Mouse (Mus musculus) urinary bladder, postnatal 25 days (tissue): ENCODE measurements around the gene Prss56.

Experiments used
- DNase-seq: peaks from one replicate; pipeline ENCODE4 v3.0.0; 2022; ENCODE audit warnings: low spot score

Gene Prss56

GRCm38 (mm10) chr1:87185526-87185925, 2.4 kb downstream of the Prss56 start:
- no peak for DNase-seq

DNA sequence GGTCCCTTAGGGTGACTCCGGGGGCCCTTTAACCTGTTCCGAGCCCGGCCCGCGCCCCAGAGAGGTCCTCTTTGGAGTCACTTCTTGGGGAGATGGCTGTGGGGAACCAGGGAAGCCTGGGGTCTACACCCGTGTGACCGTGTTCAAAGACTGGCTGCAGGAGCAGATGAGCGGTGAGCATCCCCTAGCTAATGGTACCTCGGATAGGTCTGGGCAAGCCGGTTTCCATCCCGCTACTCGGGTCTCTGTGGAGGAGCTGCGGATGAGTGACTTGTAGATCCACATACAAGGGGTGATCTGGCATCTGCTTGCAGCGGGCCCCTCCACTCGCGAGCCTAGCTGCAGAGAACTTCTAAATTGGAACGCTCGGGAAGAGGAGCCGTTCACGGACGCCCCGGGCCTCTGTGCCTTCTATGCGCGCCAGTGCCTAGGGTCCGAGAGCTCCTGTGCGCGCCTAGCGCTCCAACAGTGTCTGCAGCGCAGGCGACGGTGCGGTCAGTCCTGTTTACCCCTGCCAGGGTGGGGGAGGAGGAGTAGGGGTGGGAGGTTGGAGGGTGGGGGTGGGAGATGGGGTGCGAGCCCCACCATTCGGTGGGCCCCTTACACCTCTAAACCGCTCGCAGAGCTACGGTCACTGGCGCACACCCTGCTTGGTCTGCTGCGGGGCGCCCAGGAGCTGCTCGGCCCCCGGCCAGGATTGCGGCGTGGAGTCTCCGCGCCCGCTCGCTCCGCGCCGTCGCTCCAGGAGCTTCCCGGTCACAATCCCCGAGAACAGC, 3.3 kb downstream of the Prss56 start:
- DNase-seq, result no peak

- peak; percentile 79 for DNase-seq
These were observed 3.9 kb downstream of the Prss56 start for GRCm38 (mm10) chr1:87187037-87187355.

DNA sequence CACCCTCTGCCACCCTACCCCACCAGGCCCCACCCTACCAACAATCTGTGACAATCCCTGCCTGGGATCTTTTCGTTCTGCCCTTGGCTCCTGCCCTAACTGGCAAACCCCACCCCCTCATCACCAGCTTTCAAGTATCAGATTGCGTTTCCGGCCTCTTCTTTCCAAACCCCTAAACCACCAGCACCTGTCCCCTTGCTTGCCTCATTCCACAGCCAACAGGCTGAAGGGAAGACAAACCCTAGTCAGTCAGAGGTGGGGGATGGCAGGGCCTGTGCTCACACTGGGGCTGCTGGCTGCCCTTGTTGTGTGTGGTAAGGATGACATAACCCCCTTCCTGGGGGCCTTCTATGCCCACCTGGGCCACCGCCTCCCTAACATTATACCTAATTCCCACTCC, 7.3 kb downstream of the Prss56 start, which contains the start of gene Chrnd:
Gene Chrnd (plus strand): TSS at position 179 of the 400 bp plus-strand sequence.
- DNase-seq, result no peak

DNA sequence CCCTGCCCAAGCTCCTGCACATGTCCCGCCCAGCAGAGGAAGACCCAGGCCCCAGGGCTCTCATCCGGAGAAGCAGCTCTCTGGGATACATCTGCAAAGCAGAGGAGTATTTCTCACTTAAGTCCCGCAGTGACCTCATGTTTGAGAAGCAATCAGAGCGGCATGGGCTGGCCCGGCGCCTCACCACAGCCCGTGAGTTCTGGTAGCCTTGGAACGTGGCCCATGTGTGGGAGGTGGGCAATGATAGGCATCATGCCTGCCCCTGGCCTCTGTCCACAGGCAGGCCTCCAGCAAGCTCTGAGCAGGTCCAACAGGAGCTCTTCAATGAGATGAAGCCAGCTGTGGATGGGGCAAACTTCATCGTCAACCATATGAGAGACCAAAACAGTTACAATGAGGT, 14.2 kb downstream of the Prss56 start:
- no peak for DNase-seq

DNA sequence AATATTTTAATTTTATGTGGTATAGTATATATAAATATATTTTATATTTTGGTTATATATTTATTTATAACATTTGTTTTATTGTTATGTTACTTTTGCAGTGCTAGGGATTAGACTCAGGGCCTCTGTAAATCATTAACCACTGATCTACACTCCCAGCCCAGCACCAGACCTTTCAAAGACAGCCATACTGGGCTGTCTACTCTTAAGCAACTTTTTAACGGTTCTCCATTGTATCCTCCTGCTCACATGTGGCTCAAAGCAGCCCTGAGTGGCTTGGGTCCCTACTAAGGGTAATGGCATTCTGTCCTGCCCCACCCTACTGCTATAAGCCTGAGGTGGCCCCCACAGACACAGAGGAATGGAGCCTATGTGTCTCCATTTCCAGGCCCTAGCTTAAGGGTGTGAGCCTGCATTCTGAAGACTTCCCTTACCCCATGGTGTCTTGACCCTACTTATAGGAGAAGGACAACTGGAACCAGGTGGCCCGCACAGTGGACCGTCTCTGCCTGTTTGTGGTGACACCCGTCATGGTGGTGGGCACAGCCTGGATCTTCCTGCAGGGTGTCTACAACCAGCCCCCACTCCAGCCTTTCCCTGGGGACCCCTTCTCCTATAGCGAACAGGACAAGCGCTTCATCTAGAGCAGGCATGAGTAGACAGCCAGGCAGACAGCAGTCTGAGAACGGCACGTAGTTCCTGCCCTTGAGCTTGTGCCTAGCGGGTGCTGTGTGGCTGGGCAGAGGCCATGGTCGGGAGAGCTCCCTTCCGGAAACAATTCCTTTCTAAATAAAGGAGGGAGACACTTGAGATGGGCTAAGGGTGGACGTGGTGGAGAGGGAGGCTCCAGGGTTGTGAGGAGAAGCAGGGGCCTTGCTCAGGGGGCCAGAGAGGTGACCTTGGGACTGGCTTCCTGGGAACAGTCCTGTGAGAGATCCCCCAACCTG, 15.3 kb downstream of the Prss56 start:
- DNase-seq, result no peak

GRCm38 (mm10) chr1:87200811-87201210, 17.7 kb downstream of the Prss56 start:
- DNase-seq, result no peak

DNA sequence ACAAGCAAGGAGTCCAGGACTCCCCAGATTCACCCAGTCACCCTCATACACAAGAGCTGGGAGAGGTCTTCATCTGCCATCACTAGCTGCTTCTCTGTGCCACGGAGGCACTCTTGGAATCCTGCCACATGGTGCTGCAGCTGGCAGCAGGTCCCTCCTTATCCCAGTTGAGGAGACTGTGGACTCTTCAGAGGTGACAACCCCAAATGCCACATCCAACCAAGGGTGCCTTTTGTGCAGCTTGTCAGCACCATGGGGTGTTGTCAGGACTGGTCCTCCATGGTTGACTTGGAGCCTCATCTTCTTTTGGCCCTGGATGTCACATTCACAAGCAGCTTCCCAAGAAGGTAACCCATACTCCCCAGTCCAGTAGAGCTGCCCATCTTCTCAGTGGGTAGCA, 18.7 kb downstream of the Prss56 start:
- no peak for DNase-seq

DNA sequence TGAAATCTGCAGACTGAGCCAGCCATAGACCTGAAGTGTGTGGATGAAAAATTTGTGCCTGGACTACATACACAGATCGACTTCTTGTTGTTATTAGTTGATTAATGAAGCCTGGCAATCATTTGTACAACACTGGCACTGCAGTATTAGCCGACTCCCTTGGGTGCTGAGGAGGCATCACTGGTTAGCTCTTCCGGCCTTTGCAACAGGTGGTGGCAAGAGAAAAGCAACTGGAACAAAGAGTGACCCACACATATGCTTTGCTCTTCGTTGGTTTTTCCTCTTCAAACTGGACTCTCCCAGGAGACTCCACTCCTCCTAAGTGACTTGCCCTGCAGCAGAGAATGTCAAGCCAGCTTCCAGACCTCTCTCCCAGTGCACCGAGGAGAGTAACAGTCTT, 20.7 kb downstream of the Prss56 start:
- no peak for DNase-seq

DNA sequence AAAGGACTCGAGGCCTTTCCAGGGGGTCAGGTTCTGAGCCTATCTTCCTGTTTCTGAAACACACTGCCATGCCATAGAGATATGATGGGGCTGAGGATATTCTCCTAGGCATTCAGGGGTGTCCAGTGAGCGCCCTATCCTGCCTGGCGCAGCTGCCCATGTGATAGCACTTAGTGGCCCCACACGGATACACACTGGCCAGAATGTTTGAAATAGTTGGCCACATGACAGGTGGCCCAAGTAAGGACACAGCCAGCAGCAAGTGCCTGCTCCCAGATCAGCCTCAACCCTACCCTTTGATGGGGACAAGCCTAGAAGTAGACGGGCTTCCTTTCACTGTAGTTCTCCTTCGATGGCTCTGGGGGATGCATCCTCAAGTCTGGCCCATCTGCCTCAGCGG, 21.4 kb downstream of the Prss56 start, which contains the start of gene Chrng:
Gene Chrng (plus strand): TSS at position 193 of the 400 bp plus-strand sequence.
- DNase-seq, result no peak

- DNase-seq, result no peak
These were observed 21.9 kb downstream of the Prss56 start for GRCm38 (mm10) chr1:87205038-87205437.

GRCm38 (mm10) chr1:87205502-87205901, 22.4 kb downstream of the Prss56 start:
- no peak for DNase-seq

DNA sequence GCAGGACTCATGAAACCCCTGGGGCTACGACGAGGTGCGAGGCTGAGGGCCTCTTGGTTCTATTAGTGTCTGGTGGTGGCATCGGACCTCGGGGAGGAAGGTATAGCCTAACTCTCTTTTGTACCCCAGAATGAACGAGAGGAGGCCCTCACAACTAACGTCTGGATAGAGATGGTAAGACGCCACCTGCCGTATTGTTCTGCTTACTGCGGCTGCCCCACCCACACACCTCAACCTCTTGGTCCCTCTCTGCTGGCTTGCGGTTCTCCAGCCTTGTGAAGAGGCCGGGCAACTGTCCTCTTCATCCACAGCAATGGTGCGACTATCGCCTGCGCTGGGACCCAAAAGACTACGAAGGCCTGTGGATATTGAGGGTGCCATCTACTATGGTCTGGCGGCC, 23.2 kb downstream of the Prss56 start:
- no peak for DNase-seq

- DNase-seq, result no peak
These were observed 28.3 kb downstream of the Prss56 start for GRCm38 (mm10) chr1:87211431-87211830.

DNA sequence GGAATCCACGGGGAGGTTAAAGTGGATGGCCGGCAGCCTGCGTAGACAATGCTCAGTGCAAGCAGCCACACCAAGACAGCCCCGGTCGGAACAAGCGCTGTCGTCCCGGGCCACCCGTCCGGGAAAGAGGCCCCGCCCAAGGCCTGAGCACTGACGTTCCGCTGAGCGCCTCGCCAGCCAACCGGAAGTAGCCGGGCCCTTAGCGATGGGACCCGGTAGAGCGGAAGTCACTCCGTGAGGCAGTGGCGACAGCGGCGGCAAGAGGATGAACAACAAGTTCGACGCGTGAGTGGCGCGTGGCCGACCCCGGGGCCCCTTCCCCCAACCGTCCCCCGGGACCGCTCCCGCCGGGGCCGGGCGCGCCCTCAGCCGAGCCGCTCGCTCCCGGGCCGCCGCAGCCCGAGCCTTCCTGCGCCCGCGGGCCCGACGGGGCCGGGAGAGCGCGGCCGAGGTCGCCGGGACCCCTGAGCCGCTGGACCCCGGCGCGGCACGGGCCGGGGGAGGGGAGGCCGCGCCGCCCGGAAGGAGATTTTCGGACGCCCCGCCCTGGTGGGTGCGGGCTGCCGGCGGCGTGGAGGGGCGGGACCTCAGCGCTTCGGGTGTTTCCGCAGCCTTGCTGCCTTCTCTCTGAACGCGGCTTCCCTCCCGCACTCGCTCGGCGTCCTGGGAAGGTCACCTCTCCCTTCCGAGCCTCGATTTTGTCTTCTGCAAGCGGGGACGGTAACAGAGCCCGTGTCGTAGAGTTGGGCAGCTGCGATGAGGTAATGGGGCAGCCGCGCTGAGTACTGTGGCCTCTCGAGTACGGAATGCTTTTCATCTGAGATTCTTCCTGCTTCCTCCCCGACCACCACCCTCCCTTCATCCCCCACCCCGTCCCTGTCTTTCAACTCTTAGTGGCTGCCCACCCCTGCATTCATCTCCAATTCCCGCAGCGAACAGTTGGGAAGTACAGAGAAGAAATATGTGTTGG, 30.9 kb downstream of the Prss56 start, which contains the start of gene Eif4e2:
Gene Eif4e2 (plus strand): TSS at position 180 of the 970 bp plus-strand sequence.
- DNase-seq, result peak; percentile 90

DNA sequence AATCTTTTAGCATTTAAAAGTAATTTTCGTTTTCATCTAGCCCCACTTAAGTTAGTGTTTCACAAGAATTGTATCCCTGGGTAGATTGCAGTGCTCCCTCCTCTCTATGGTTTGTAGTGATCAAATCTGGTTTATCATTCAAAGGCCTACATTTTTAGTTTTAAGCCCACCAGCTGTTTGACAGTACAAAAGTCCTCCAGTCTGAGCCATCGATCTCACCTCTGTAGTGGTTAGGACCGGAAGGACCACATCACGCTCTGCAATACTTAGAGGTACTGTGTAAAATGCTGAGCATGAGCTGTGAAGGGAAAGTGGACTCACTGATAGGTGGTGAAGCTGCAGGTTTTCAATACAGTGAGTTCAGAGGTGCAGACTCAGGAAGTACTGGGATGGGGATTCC, 31.6 kb downstream of the Prss56 start:
- no peak for DNase-seq

GRCm38 (mm10) chr1:87217938-87218337, 34.8 kb downstream of the Prss56 start:
- no peak for DNase-seq

GRCm38 (mm10) chr1:87225739-87226138, 42.6 kb downstream of the Prss56 start:
- no peak for DNase-seq

GRCm38 (mm10) chr1:87226409-87227159, 43.5 kb downstream of the Prss56 start:
- no peak for DNase-seq

DNA sequence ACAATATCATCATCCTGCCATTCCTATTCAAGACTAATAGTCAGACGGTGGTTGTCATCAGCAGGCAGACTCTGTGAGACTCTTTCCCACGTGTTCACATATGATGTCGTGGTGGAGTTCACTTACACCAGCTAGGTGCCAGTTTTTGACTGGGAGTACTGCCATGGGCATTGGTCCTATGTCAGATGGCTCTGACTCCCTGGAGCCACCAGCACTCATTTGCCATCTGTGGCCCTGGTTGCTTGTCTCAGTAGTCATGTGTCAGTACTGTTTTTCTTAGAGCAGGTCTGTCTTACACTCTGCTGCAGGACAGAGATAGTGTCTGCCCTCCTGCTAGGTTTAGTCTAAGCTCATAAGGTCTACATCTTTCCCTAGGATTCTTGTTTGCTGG, 44.0 kb downstream of the Prss56 start:
- DNase-seq, result no peak

DNA sequence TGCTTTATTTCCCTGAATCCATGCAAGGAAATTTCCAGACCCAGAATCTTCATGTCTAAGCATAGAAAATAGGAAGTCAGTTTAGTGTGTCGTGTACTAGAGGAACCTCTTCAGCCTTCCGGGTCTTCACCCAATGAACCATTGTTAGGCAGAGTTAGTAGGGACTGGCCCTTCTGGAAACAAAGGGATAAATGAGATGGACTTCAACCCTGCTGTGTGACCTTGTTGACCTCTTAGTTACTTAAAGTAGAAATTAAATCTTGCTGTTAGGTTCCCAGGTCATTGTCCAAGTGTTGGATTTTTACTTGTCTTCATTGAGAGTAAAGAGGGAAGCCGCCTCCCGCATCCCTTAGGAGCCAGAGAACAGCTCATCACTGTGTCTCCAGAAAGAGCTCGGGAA, 47.5 kb downstream of the Prss56 start:
- no peak for DNase-seq
